Mouse (Mus musculus) forebrain, embryonic 14.5 days (tissue): Measurements from ENCODE around the gene Fbxl5. TPM values are rescaled to one million over a fixed set of nuclear protein-coding genes. Genes with fewer than 3 reads are reported as not detected.
A peak's percentile ranks its signal among the peaks of the same experiment; 100 is the strongest.

Experiments used
- ATAC-seq: fragments of 200-750 bp; cut with Nextera tagmentation; 2 replicates; pipeline ENCODE4 v1.8.0; 2017; ENCODE audit warnings: mild to moderate bottlenecking, moderate library complexity
- DNase-seq: peaks from one replicate; pipeline ENCODE4 v3.0.0-alpha.2; 2015; ENCODE audit warnings: low spot score
- H3K27ac ChIP-seq: fragments of 300-500 bp; sonication (generic); 2 replicates; pipeline ENCODE4 v1.5.1; 2014; ENCODE audit warnings: low read depth, mild to moderate bottlenecking, control low read depth, low read length, moderate library complexity
- H3K27me3 ChIP-seq: fragments of 300-500 bp; sonication (generic); replicated peaks from 2 replicates; pipeline ENCODE4 v1.6.1; 2014; ENCODE audit warnings: low read length, control low read depth, mixed read lengths; ENCODE audit not compliant: control insufficient read depth, insufficient read depth
- H3K36me3 ChIP-seq: fragments of 300-500 bp; sonication (generic); 2 replicates; pipeline ENCODE4 v1.6.1; 2014; ENCODE audit warnings: low read length, control low read depth; ENCODE audit not compliant: control insufficient read depth, insufficient read depth
- H3K4me1 ChIP-seq: fragments of 300-500 bp; sonication (generic); 2 replicates; pipeline ENCODE4 v1.6.1; 2014; ENCODE audit warnings: antibody characterized with exemption, low read length, control low read depth; ENCODE audit not compliant: control insufficient read depth, insufficient read depth
- H3K4me2 ChIP-seq: fragments of 300-500 bp; sonication (generic); 2 replicates; pipeline ENCODE4 v1.6.1; 2014; ENCODE audit warnings: mild to moderate bottlenecking, control low read depth, low read length
- H3K4me3 ChIP-seq: fragments of 300-500 bp; sonication (generic); 2 replicates; pipeline ENCODE4 v1.5.1; 2014; ENCODE audit warnings: low read depth, low read length, control low read depth
- H3K9ac ChIP-seq: fragments of 300-500 bp; sonication (generic); 2 replicates; pipeline ENCODE4 v1.6.1; 2014; ENCODE audit warnings: mild to moderate bottlenecking, low read length, control low read depth, moderate library complexity
- H3K9me3 ChIP-seq: fragments of 300-500 bp; sonication (generic); replicated peaks from 2 replicates; pipeline ENCODE4 v1.6.1; 2016; ENCODE audit warnings: low read length, control low read depth, mixed read lengths; ENCODE audit not compliant: control insufficient read depth
- WGBS: fragments of 180-500 bp; shearing (Covaris S2); extraction: QIAGEN DNeasy Blood & Tissue Kit; methylation state at CpG from one replicate; pipeline ENCODE4 v1.1.7; 2014; 5-methylcytosine and 5-hydroxymethylcytosine counted together
- polyA plus RNA-seq: library from polyadenylated mRNA; unstranded; fragments of >200 nt; fragmentation: Nextera tagmentation; extraction: Ambion mirVana; gene quantifications from 2 replicates; pipeline ENCODE4 v1.2.1, GENCODE M21; 2014

Gene Fbxl5
- polyA plus RNA-seq, 1 experiment from 2014 or later = 91.8 TPM

- no peaks in the 10 kb centered on the region for H3K27me3 ChIP-seq
- H3K27ac ChIP-seq = no peak within 1 kb of the TSS
- ATAC-seq (no peak), DNase-seq (no peak)
- WGBS = 49% methylated on average over 12 of the region's 12 CpGs
- H3K4me1 ChIP-seq = no peaks in the 10 kb centered on the region
- H3K36me3 ChIP-seq = no peaks in the 10 kb centered on the region
- no peaks in the 10 kb centered on the region for H3K9me3 ChIP-seq
- H3K4me2 ChIP-seq = no peak within 1 kb of the TSS
- no peak within 1 kb of the TSS for H3K4me3 ChIP-seq
- H3K9ac ChIP-seq = no peak within 1 kb of the TSS
Measured at GRCm38 (mm10) chr5:43818695-43819094, 2.7 kb downstream of the Fbxl5 start, which contains the start of gene Bst1. Gene Bst1, plus strand, starts transcription at chr5:43818885.

GRCm38 (mm10) chr5:43815769-43816168 lies 5.7 kb downstream of the Fbxl5 start:
- Histone ChIP-seq H3K4me3 (no peak overlapping the region), H3K36me3 (no peaks in the 10 kb centered on the region)

GRCm38 (mm10) chr5:43814536-43814935 lies 6.9 kb downstream of the Fbxl5 start:
- Histone ChIP-seq H3K4me1 (no peaks in the 10 kb centered on the region), H3K36me3 (no peaks in the 10 kb centered on the region), H3K9ac (no peak overlapping the region), H3K4me3 (no peak overlapping the region), H3K9me3 (no peaks in the 10 kb centered on the region), H3K27ac (no peak overlapping the region), H3K4me2 (no peak overlapping the region), H3K27me3 (no peaks in the 10 kb centered on the region)
- WGBS = 88% methylated on average over 2 of the region's 2 CpGs
- ATAC-seq (no peak), DNase-seq (no peak)

More at GRCm38 (mm10) chr5:43815769-43816168, 5.7 kb downstream of the Fbxl5 start:
- no peaks in the 10 kb centered on the region for H3K9me3 ChIP-seq
- H3K4me2 ChIP-seq = no peak overlapping the region
- no peak overlapping the region for H3K9ac ChIP-seq
- ATAC-seq (no peak), DNase-seq (no peak)
- no peak overlapping the region for H3K27ac ChIP-seq
- 36% methylated on average over 1 of the region's 1 CpGs for WGBS
- H3K4me1 ChIP-seq = no peaks in the 10 kb centered on the region
- H3K27me3 ChIP-seq = no peaks in the 10 kb centered on the region

- H3K4me1 ChIP-seq = peaks cover 3% of the 10 kb centered on the region; the same call in 1 of the 2 replicates
- DNase-seq = no peak
- H3K9ac ChIP-seq = no peak overlapping the region
- 86% methylated on average over 1 of the region's 1 CpGs for WGBS
- no peak for ATAC-seq
- no peak overlapping the region for H3K27ac ChIP-seq
- no peaks in the 10 kb centered on the region for H3K9me3 ChIP-seq
- H3K36me3 ChIP-seq = no peaks in the 10 kb centered on the region
- H3K4me3 ChIP-seq = no peak overlapping the region
- no peaks in the 10 kb centered on the region for H3K27me3 ChIP-seq
- no peak overlapping the region for H3K4me2 ChIP-seq
Measured at GRCm38 (mm10) chr5:43810427-43811062, 10.9 kb downstream of the Fbxl5 start.

- peaks cover 3% of the 10 kb centered on the region; the same call in 1 of the 2 replicates for H3K4me1 ChIP-seq
- DNase-seq = peak; percentile 94
- H3K36me3 ChIP-seq = no peaks in the 10 kb centered on the region
- peak; percentile 99 for ATAC-seq
- H3K4me2 ChIP-seq = peak overlapping the region; percentile 68
- H3K27ac ChIP-seq = peak overlapping the region; percentile 75
- H3K9ac ChIP-seq = peak overlapping the region; percentile 80
- no peaks in the 10 kb centered on the region for H3K9me3 ChIP-seq
- WGBS = 4% methylated on average over 48 of the region's 48 CpGs
- no peaks in the 10 kb centered on the region for H3K27me3 ChIP-seq
- peak overlapping the region; percentile 46 for H3K4me3 ChIP-seq
Measured at GRCm38 (mm10) chr5:43807744-43808696, 13.4 kb downstream of the Fbxl5 start.

GRCm38 (mm10) chr5:43806914-43807313 lies 14.5 kb downstream of the Fbxl5 start:
- H3K9ac ChIP-seq = no peak overlapping the region
- ATAC-seq (no peak), DNase-seq (no peak)
- no peak overlapping the region for H3K4me2 ChIP-seq
- no peaks in the 10 kb centered on the region for H3K9me3 ChIP-seq
- 79% methylated on average over 4 of the region's 4 CpGs for WGBS
- H3K27ac ChIP-seq = no peak overlapping the region
- no peak overlapping the region for H3K4me3 ChIP-seq
- H3K4me1 ChIP-seq = peaks cover 3% of the 10 kb centered on the region; the same call in 1 of the 2 replicates
- H3K27me3 ChIP-seq = no peaks in the 10 kb centered on the region
- no peaks in the 10 kb centered on the region for H3K36me3 ChIP-seq

GRCm38 (mm10) chr5:43806340-43806739 lies 15.1 kb downstream of the Fbxl5 start:
- no peak overlapping the region for H3K27ac ChIP-seq
- no peaks in the 10 kb centered on the region for H3K27me3 ChIP-seq
- H3K4me2 ChIP-seq = no peak overlapping the region
- H3K4me3 ChIP-seq = no peak overlapping the region
- no peaks in the 10 kb centered on the region for H3K9me3 ChIP-seq
- H3K4me1 ChIP-seq = peaks cover 3% of the 10 kb centered on the region; the same call in 1 of the 2 replicates
- no peaks in the 10 kb centered on the region for H3K36me3 ChIP-seq
- DNase-seq = no peak
- WGBS = 91% methylated on average over 7 of the region's 7 CpGs
- H3K9ac ChIP-seq = no peak overlapping the region
- no peak for ATAC-seq

GRCm38 (mm10) chr5:43805401-43805800 lies 16.0 kb downstream of the Fbxl5 start:
- Histone ChIP-seq H3K4me3 (no peak overlapping the region), H3K27ac (no peak overlapping the region), H3K36me3 (no peaks in the 10 kb centered on the region), H3K9ac (no peak overlapping the region), H3K4me1 (peaks cover 3% of the 10 kb centered on the region; the same call in 1 of the 2 replicates), H3K27me3 (no peaks in the 10 kb centered on the region), H3K4me2 (no peak overlapping the region), H3K9me3 (no peaks in the 10 kb centered on the region)
- ATAC-seq (no peak), DNase-seq (no peak)
- WGBS = 70% methylated on average over 2 of the region's 2 CpGs
